Mouse (Mus musculus) CH12.LX (cell line): ENCODE measurements at regions not wholly inside any gene's neighbourhood (a gene's known extent, or its start where the extent isn't known, plus 50 kb on each side); places are given as distances from the start of the nearest gene placed in this dataset.

Experiments used
- DNase-seq: peaks from one replicate; pipeline ENCODE4 v3.0.0-alpha.2; 2013; ENCODE audit errors: extremely low read depth
- H3K27ac ChIP-seq: 2 replicates; pipeline ENCODE4 v1.5.1; 2012; ENCODE audit warnings: low read depth, mild to moderate bottlenecking, control low read depth, moderate library complexity; ENCODE audit not compliant: insufficient read depth
- H3K27me3 ChIP-seq: replicated peaks from 2 replicates; pipeline ENCODE3; 2012; ENCODE audit warnings: inconsistent platforms
- H3K36me3 ChIP-seq, 2 experiments: replicated peaks in 1 of 2; 2 replicates each; pipeline versions ENCODE3 to v1.6.1; 2012; ENCODE audit warnings: inconsistent platforms in 1 of 2, low read length in 1 of 2, mild to moderate bottlenecking in 1 of 2, mixed read lengths in 1 of 2, moderate library complexity in 1 of 2; ENCODE audit not compliant: control insufficient read depth in 1 of 2, insufficient read depth in 1 of 2
- H3K4me1 ChIP-seq, 2 experiments: 2 replicates each; pipeline ENCODE4 v1.6.1; 2012; ENCODE audit warnings: inconsistent platforms in 1 of 2, moderate library complexity in 1 of 2; ENCODE audit not compliant: insufficient read depth in 2 of 2, control insufficient read depth in 1 of 2
- H3K4me2 ChIP-seq: 2 replicates; pipeline ENCODE4 v1.6.1; 2012; ENCODE audit warnings: low read depth, mild to moderate bottlenecking, control low read depth; ENCODE audit not compliant: poor library complexity, insufficient read depth, severe bottlenecking
- H3K4me3 ChIP-seq, 3 experiments: fragments of 150-350 bp in 1 of 3; sonication (generic) in 1 of 3; replicated peaks in 1 of 3; 2 replicates each; pipeline versions ENCODE3 to v1.5.1; 2011 to 2012; ENCODE audit warnings: low read depth in 2 of 3, low read length in 2 of 3, mild to moderate bottlenecking in 2 of 3, moderate library complexity in 2 of 3, control low read depth in 1 of 3, improper control_type of control experiment in 1 of 3, inconsistent platforms in 1 of 3, mixed read lengths in 1 of 3; ENCODE audit not compliant: poor library complexity in 1 of 3
- H3K79me2 ChIP-seq: replicated peaks from 2 replicates; pipeline ENCODE4 v1.6.1; 2012; ENCODE audit warnings: mild to moderate bottlenecking, moderate library complexity; ENCODE audit not compliant: control insufficient read depth, poor library complexity, insufficient read depth, severe bottlenecking; ENCODE audit errors: extremely low read depth
- H3K9ac ChIP-seq: 2 replicates; pipeline ENCODE4 v1.6.1; 2012; ENCODE audit warnings: low read depth, mild to moderate bottlenecking, control low read depth, moderate library complexity; ENCODE audit not compliant: insufficient read depth
- H3K9me3 ChIP-seq: replicated peaks from 2 replicates; pipeline ENCODE3; 2012; ENCODE audit warnings: low read length, inconsistent platforms, mixed read lengths
- BHLHE40 ChIP-seq: IDR thresholded peaks from 2 replicates; pipeline ENCODE4 v1.6.1; 2011; ENCODE audit warnings: mild to moderate bottlenecking, low read depth, low read length, improper control_type of control experiment
- CHD2 ChIP-seq: IDR thresholded peaks from 2 replicates; pipeline ENCODE4 v1.6.1; 2011; ENCODE audit warnings: low read length, improper control_type of control experiment
- ELF1 ChIP-seq: IDR thresholded peaks from 2 replicates; pipeline ENCODE4 v1.6.1; 2014; ENCODE audit warnings: low read depth, mild to moderate bottlenecking, inconsistent platforms, low read length, improper control_type of control experiment
- JUN ChIP-seq: IDR thresholded peaks from 2 replicates; pipeline ENCODE4 v1.6.1; 2011; ENCODE audit warnings: low read depth, mild to moderate bottlenecking, low read length, improper control_type of control experiment, moderate library complexity; ENCODE audit not compliant: insufficient read depth
- KAT2A ChIP-seq: IDR thresholded peaks from 2 replicates; pipeline ENCODE4 v1.6.1; 2012; ENCODE audit warnings: low read length, improper control_type of control experiment, inconsistent platforms; ENCODE audit not compliant: insufficient replicate concordance
- MAX ChIP-seq: IDR thresholded peaks from 2 replicates; pipeline ENCODE4 v1.6.1; 2011; ENCODE audit warnings: low read length, improper control_type of control experiment
- MEF2A ChIP-seq: IDR thresholded peaks from 2 replicates; pipeline ENCODE4 v1.6.1; 2014; ENCODE audit warnings: low read depth, mild to moderate bottlenecking, inconsistent platforms, low read length, improper control_type of control experiment, borderline replicate concordance
- MYC ChIP-seq: IDR thresholded peaks from 2 replicates; pipeline ENCODE4 v1.6.1; 2011; ENCODE audit warnings: low read depth, mild to moderate bottlenecking, improper control_type of control experiment, low read length
- PAX5 ChIP-seq: IDR thresholded peaks from 2 replicates; pipeline ENCODE4 v1.6.1; 2012; ENCODE audit warnings: low read length, inconsistent platforms, mixed read lengths
- POLR2AphosphoS2 ChIP-seq: IDR thresholded peaks from 2 replicates; pipeline ENCODE4 v1.6.1; 2011; ENCODE audit warnings: low read depth, low read length, improper control_type of control experiment
- RCOR1 ChIP-seq: conservative IDR thresholded peaks from 2 replicates; pipeline ENCODE4 v1.6.1; 2012; ENCODE audit warnings: low read depth, mild to moderate bottlenecking, inconsistent platforms, low read length, improper control_type of control experiment
- UBTF ChIP-seq: IDR thresholded peaks from 2 replicates; pipeline ENCODE4 v1.6.1; 2012; ENCODE audit warnings: low read depth, mild to moderate bottlenecking, inconsistent platforms, low read length, improper control_type of control experiment, moderate library complexity
- USF1 ChIP-seq: IDR thresholded peaks from 2 replicates; pipeline ENCODE4 v1.6.1; 2014; ENCODE audit warnings: low read depth, mild to moderate bottlenecking, inconsistent platforms, low read length, improper control_type of control experiment
- USF2 ChIP-seq: conservative IDR thresholded peaks from 2 replicates; pipeline ENCODE4 v1.6.1; 2011; ENCODE audit warnings: low read depth, low read length, improper control_type of control experiment
- ZC3H11A ChIP-seq: IDR thresholded peaks from 2 replicates; pipeline ENCODE4 v1.6.1; 2012; ENCODE audit warnings: low read depth, mild to moderate bottlenecking, inconsistent platforms, low read length, improper control_type of control experiment
- ZKSCAN1 ChIP-seq: IDR thresholded peaks from 2 replicates; pipeline ENCODE4 v1.6.1; 2012; ENCODE audit warnings: low read depth, inconsistent platforms, low read length, improper control_type of control experiment, borderline replicate concordance
- dilution Hi-C: fragments of 300-500 bp; cut with MboI; formaldehyde crosslinking; loops from 2 replicates; pipeline ENCODE4 v1.14.3; 2020; ENCODE audit warnings: low sequenced_read_pairs; ENCODE audit not compliant: extremely low pct_unique_long_range_greater_than_20kb, extremely low pct_ligation_motif_present
- in situ Hi-C: fragments of 300-500 bp; cut with MboI; formaldehyde crosslinking; loops from 3 replicates; pipeline ENCODE4 v1.14.3; 2019; ENCODE audit warnings: low sequenced_read_pairs, low pct_ligation_motif_present, low pct_unique_long_range_greater_than_20kb, mixed read lengths

- Histone ChIP-seq H3K4me1 (no peaks in the 10 kb centered on the region), H3K4me3 (no peak overlapping the region), H3K27ac (no peak overlapping the region), H3K27me3 (peaks cover 12% of the 10 kb centered on the region), H3K36me3 (no peaks in the 10 kb centered on the region), H3K9me3 (peaks cover 4% of the 10 kb centered on the region), H3K9ac (no peak overlapping the region), H3K79me2 (no peaks in the 10 kb centered on the region), H3K4me2 (no peak overlapping the region)
- in situ Hi-C loops: no loop called here
- DNase-seq: no peak
- TF ChIP-seq KAT2A (no peak), CHD2 (no peak), USF2 (no peak), JUN (no peak), POLR2AphosphoS2 (no peak), MYC (no peak), PAX5 (no peak), UBTF (no peak), ELF1 (no peak), MEF2A (no peak), USF1 (no peak), RCOR1 (no peak), ZKSCAN1 (no peak)
- dilution Hi-C loops: no loop called here
Measured at GRCm38 (mm10) chr16:12766846-12767245, 342.6 kb upstream of the Ercc4 start.

DNA sequence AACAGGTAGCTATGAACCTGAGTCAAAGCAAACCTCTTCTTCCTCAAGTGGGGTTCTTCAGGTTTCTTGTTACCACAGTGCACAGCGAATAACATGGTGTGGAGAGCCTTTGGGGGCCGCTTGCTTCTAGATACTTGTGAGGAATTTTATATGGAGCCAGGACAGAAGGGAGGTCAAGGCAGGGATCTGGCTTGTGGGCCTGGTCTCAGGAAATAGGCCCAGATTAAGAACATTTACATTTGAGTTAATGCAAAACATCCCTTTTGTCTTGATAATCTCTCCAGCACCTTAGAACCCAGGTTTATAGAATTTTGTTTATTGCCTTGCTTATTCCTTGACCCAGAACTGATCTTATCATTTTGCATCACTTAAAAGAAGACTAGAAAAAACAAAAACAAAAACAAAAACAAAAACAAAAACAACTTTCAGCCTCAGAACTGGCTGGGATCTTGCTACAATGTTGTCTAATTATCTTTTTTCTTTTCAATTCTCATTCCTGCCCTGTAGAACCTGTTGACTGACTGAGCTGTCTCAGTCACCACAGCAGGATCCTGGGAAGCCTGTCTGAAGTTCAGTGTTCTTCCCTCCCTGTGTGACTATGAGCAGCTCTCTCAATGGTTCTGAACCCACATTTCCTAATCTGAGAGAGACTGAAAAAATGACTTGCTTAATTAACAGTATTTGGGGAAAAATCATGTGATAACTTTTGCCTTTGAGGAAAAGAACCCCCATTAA, 341.2 kb upstream of the Ercc4 start:
- Histone ChIP-seq H3K9me3 (peaks cover 4% of the 10 kb centered on the region), H3K9ac (no peak overlapping the region), H3K27ac (no peak overlapping the region), H3K36me3 (no peaks in the 10 kb centered on the region), H3K27me3 (peaks cover 8% of the 10 kb centered on the region), H3K4me1 (no peaks in the 10 kb centered on the region), H3K4me2 (no peak overlapping the region), H3K79me2 (no peaks in the 10 kb centered on the region), H3K4me3 (no peak overlapping the region)
- DNase-seq: no peak
- dilution Hi-C loops: no loop called here
- no peak for TF ChIP-seq MYC
- TF ChIP-seq ZKSCAN1: no peak
- no peak for TF ChIP-seq MAX
- TF ChIP-seq BHLHE40: no peak
- TF ChIP-seq ZC3H11A: no peak
- in situ Hi-C loops: no loop called here
